Mouse (Mus musculus) bone marrow macrophage, adult 2 months (primary cell): ENCODE results near the gene Ppm1h.

ENCODE experiments used
- CTCF ChIP-seq: IDR thresholded peaks from 2 replicates; pipeline ENCODE4 v1.5.1; 2012; ENCODE audit warnings: low read depth, mild to moderate bottlenecking, low read length, moderate library complexity
- POLR2A ChIP-seq: IDR thresholded peaks from 2 replicates; pipeline ENCODE4 v1.6.1; 2012; ENCODE audit warnings: mild to moderate bottlenecking, low read depth, low read length, borderline replicate concordance

DNA sequence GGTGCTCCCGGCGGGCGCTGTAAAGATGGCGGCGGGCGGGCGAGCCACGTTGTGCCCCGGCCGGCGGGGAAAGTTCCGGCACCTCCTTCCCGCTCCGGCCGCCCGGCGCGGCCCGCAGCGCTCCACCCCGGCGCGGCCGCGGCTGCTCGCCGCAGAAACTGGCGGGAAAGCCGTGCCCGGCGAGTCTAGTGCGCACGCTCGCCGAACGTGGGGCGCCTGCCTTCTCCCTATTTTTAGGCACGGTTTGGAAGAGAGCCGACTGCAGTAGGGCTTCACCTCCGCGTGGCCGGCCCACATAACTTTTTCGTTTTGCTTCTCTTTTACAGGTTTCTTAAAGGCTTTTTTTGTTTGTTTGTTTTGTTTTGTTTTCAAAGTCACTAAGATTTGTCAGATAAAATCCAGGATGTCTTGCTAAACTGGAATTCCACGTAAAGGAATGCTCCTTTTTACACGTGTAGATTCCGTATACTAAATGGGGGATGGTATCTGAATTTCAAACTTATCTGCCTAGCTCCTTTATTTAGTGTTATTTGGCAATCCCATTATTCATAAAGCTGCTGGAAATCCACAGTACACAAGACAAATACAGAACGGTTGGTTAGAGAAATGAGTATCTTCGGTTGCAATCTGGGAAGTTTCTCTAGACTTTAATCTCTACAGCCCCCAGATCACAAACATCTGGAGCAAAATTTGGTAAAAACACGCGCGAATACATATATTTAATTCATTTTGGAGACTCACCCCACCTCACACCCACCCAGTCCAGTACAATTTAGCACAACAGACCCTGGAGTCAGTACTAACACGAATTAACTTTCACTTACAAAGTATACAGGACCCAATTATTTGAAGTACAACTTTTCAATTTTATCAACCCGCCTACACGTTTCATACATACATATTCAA lies 308.0 kb downstream of the Ppm1h start:
- TF ChIP-seq CTCF = no peak
- no peak for TF ChIP-seq POLR2A
